Mouse (Mus musculus) right cerebral cortex, postnatal 36 days (tissue): ENCODE data around the gene Tbc1d19.

ENCODE experiments used
- DNase-seq, 2 experiments: peaks; one replicate each; pipeline ENCODE4 v3.0.0; 2022; ENCODE audit warnings: low spot score in 2 of 2, mixed read lengths in 1 of 2

Gene Tbc1d19

DNA sequence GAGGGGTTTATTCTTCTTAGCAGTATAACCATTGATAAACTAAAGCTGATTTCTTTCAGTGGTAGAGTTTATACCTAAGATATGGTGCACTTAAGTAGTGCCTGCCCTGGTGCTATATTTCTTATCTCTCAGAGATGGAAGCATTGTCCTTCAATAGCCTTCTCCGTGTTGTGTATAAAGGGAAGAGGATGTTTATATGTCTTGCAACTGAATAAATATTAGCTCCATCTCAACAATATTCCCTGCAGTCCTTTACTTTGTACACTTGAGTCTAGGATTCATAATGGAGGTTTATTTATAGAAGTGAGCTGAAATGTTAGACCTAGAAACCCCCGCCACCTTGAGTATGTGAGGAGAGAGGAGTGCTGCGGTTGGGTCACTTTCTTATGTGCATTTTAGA, 93.4 kb downstream of the Tbc1d19 start:
- DNase-seq: no peak

DNA sequence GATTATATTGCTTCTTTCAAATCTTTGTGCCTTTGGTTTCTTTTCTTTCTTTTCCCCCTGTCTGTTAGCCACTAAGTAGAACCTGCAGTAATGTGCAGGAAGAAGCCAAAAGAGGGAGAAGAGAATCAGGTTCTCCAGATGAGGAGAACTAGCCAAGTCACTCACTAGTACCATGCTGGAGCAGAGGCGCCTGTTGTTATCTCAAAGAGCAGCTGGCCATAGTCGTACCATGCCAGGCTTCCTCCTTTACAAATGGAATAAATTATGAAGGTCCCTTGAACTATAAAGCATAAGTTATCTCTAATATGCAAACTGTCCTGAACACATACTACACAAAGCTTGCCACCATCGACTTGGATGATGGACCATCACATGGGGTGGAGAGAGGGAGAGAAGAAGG, 99.8 kb downstream of the Tbc1d19 start:
- no peak for DNase-seq

DNA sequence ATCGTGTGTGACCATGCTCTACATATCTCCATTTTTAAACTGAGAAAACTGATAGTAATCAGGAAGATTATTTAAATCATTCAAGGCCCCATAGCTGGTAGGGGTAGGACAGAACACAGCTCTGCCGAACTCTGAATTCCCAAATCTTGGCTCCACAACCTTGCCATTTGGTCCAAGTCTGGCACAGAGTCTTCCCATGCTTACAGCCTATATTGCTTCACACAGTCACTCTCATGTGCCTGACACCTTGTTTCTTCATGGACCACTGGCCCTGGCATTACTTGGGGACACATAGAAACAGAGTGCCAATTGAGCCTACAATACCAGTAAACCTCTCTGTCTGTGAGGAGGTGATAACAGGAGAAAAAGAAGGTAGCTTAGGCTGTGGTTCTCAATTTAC, 111.0 kb downstream of the Tbc1d19 start:
- DNase-seq: no peak

DNA sequence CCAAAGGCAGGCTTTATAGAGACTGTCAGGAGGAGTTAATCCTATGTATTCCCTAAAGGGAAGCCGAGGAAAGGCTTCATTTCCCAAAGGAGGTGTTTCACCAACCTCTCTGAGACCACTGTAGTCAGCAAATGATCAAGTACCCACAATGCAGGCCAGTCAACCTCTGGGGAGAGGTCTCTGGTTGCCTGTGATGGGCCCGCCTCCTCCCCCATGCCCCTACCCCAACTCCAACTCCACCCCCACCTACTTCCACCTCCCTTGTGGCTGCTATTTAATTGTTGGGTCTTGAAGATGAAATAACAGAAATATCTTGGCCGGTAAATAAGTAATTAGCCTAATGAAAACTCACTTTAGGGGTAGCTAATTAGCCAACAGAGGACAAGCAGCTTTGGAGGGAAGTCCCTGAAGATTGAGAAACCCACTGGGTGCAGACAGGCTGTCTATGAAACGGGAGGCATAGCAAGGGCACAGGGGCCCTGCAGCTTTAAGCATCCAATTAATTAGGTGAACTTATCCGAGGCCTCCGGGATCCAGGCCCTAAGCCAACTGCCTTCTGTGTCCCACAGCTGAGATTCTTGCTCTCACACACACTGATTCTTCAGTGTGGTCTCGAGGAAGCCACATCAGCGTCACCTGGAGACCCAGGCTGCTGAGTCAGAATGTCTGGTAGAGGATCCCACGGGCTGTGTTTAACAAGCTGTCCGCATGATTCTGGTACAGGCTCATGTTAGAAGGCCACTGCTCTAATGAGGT, 112.9 kb downstream of the Tbc1d19 start:
- no peak for DNase-seq

DNA sequence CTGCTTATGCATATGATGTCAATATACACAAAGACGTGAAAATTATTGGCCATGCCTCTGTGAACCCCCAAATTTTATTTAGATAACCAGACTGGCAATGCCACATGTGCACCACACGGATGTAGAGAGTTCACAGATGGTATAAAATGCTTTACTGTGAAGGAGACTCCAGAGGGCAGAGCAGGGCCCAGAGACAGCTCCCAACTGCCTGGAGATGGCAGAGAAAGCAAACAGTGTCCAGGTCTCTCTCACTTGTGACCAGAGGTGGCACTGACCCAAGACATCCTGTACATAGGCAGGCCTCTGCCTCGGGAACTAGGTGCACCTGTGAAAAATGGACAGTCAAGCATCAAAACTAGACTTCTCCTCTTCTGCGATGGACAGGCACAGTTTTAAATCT, 114.6 kb downstream of the Tbc1d19 start:
- DNase-seq: no peak

DNA sequence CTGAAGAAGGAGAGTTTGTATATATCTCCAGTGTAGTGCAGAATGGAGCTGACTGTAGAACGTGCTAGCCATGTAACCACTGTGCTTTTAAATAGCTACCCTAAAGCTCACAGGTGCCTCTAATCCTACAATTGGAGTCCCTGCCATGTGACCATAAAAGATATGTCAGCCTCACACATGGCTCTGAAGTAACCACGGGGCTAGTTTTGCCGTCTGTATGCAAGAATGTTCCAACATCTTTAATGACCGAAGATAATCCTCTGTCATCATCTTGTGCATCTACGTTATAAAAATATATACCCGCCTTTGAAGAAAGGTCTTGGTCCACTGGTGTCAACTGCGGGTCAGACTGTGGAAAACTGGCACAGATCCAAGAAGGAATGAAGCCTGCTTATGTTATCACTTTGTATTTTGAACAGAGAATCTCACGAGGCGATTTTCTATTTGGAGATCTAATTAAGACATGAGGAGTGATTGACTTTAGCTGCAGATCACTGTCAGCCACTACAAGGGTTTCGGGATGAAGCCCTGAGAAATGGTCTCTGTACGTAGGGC, 117.0 kb downstream of the Tbc1d19 start:
- DNase-seq: no peak

DNA sequence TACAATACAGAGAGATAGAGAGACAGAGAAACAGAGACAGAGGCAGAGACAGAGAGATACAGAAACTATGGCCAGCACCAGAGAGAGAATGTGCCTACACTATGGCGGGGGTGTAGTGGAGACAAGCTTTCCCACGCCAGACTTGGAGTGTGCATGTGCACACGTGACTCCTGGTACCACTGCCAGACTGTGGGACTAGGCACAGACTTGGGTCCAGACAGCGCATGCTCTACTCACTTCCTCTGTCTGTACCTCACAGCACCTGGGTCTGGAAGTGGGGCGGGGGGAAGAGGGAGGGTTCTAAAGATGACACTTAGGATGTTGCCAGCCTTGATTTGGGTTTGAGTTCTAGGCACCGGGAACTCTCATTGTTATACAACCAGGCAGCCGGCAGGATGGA, 118.5 kb downstream of the Tbc1d19 start:
- no peak for DNase-seq

DNA sequence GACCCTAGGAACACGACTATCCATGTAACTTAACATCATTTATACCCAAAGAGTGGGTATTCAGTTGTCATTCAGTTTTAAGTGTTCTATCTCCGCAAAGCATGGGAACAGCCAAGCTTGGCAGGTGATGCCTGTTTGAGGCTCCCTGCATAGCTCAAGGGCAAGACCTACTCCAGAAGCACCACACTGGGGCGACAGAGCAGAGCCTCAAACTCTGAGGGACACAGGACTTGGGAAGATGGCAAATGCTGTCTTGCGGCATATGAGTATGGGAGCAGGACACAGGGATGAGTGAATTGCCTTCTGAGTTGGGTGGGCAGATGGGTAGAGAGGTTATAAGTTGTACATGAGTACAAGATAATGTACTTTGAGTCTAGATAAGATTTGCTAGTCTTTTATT, 119.1 kb downstream of the Tbc1d19 start:
- no peak for DNase-seq

DNA sequence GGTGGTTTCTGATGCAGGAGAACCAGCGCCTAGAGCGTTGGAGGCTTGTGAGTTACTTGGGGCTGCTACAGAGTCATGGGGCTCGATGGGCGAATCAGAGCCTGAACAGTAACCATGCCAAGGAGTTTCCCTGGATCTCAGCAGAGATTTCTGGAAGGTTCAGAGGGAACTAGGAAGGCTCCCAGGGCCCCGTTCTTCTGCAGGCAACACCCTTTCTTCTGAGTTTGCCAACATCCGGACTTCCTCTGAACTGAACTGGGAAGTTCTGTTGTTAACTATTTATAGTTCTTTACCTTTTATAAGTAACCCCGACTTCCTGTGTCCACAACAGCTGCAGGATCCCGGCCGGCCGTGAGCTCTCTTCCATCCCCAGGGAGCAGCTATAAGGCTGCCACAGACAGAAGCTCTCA, 119.8 kb downstream of the Tbc1d19 start:
- no peak for DNase-seq

DNA sequence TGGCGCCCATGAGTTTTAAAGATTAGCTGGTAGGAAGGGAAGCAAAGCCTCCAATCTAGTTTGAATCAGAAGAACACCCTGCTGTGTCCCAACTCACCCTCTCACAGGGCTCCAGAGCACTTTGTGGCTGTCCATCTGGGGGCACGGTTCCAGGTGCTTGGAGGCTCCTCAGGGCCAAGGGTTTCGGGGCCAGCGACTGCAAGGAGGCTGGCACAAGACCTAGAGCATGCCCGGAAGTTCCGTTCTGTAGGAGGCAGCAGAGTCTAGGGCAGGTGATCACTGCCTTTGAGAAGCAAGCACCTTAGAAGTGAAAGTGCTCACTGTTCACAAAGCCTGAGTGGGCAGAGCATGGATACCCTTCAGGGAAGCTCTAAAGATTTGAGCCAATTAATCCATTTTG, 120.4 kb downstream of the Tbc1d19 start:
- DNase-seq: no peak

DNA sequence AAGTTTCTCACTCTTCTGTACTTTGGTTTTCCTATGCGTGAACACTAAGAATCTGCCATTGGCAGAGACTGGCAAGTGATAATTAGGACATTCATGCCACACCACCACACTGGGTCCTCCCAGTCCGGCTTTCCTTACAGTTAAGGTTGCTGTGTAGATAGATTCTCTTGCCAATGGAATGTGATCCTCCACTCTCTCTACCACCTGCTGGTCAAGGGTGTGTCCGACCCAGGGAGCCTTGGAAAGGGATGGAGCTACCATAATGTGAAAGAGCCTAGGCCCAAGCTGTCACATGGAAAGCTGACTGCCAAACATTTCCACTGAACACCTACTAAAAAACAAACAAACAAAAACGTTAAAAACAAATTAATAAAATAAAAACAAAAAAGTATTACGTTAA, 121.6 kb downstream of the Tbc1d19 start:
- DNase-seq: no peak

DNA sequence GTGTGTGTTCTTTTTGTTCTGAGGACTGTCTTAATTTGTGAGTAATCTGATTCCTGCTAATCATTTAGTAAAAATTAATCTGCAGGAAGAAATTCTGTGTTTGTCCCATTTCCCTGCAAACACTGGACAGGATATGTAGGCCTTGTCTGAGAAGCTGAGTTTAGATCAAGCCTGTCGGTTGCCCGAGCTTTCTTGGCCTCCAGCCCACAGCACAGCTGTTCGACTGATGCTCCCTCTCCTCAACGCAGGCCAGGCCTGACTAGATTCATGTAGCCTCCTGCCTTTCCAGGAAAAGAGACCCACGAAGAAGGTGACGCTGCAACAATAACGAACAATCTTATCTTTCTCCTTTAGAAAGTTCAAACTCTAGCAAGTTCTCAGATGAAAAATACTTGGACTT, 124.2 kb downstream of the Tbc1d19 start:
- no peak for DNase-seq

DNA sequence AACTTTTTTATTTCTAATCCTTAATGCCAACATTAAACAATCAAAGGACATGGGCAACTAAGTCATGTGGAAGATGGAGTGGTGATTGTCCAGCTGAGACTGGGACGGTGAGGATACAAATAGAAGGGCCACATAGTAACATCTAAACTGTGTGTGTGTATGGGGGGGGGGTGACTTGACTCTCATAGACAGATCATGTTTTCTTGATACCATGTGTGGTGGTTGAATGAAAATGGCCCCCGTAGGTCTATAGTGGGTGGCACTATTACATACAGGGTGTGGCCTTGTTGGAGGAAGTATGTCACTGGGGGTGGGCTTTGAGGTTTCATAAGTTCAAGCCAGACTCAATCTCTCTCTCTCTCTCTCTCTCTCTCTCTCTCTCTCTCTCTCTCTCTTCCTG, 124.6 kb downstream of the Tbc1d19 start:
- no peak for DNase-seq

DNA sequence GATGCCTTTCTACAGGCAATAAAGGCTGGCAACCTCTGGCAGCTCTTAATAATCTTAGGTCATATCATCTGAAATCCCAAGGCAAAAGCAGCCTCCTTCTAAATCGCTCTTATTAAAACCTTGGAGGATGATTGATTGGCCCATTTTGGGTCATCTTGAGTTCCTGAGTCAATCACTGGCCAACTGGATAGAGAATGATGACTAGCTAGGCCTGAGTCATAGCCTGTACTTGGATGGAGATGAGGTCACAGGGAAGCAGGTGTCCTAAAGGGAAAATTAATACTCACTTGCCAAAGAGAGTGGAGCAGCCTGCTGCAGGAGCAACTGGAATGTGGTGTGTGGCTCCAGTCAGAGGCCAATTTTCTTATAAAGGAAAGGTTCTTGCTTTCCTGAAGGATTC, 125.4 kb downstream of the Tbc1d19 start:
- DNase-seq: no peak

DNA sequence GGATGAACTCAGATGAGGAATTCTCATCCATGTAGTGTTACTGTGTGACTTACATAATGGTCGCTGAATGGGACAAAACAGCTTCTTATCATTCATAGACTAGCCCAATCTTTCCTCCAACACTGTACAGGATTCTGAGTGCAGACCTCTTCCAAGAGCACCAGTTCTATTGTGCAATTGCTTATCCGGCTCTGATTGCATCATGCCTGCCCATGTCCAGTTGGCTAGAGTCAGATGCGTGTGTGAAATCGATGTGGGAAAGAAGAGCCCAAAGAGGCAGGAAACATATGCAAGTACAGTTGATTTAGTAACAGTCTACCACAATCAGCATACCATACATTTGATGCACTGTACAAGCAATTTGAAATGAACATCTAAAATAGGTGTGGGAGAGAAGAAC, 127.8 kb downstream of the Tbc1d19 start:
- DNase-seq: no peak

DNA sequence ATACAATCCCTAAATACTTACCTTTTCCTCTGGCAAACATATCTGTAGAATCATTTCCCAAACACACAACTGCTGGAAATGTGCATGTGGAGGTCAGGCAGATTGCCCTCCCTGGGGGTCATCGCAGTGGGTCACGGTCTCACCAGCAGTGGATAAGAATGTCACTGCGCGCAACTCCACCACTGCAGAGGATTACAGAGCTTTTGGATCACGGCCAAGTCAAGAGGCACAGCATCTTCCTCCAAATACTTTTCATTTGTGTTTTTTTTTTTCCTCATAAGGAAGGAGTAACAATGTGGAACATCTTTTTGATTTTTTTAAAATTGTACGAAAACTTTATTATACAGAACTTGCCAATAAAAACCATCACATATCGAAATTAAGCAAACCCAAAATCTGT, 129.6 kb downstream of the Tbc1d19 start:
- no peak for DNase-seq

DNA sequence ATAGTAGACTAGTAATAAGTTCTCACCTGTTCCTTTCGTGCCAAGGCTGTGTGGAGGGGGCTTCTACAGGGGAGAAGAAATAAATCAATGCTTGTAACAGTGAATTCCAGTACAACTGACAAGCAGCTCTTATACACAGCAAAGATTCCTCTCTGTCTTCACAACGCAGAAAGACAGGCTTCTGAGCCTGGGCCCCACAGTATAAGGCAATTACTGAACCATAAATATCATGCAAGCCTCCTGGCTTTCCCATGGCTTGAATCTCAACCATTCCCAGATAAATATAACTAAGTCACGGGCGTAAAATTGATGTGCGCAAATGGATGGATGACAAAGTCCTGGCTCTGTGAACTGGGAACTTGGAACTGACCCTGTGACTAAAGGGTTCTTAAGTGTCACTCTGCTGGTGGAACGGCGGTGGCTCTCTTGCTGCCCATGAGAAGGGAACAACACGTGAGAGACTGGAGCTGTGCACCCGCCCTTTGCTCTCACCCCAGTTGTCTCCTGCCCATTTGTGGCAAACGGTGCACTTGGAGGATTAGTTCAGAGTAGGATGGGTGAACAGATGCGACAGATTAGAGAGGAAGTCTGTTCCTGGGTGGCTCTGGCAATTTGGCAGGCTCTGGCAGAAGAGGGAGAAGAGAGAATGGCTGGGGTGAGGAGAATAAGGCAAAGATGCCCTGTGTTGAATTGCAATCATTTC, 132.1 kb downstream of the Tbc1d19 start:
- no peak for DNase-seq

DNA sequence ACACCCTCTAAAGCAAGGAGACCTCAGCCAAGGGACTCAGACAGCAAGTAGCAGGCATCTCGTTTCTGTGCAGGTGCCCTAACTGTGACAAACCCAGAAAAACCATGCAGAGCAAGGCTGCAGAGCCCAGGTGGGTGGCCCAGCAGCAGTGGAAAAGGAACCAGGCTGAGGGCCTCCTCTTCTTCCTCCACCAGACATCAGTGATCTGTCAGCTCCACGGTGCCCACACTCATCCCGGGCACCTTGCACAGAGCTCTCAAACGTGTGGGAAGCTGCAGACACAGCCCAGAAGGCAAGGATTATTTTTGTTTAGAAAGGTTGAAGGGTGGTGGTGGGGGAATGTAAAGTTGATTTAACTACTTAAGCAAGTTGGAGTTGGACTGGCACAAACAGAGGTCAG, 132.9 kb downstream of the Tbc1d19 start:
- no peak for DNase-seq

DNA sequence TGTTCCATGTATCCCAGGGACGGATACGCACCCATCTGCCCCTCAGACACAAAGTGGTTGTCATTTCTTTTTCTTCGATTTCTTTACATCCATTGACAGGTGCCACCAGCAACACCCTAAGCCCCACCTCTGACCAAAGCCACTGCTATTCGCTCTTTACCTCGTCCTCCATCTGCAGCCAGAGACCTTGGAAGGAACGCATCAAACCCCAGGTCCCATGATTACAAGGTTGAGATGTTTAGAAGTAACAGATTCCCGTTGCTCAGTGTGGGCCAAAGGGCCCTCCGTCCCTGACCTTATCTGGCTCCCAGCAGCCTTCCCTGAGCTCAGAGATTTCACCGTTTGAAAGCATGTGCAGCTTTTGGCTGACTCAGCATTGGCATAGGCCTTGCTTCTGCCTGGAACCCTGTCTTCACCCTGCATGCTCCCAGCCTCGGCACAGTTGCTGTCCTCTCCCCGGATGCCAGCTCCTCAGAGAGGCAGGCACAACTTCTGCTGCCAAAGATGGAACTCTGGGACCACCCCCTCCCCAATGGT, 134.0 kb downstream of the Tbc1d19 start:
- DNase-seq: no peak

DNA sequence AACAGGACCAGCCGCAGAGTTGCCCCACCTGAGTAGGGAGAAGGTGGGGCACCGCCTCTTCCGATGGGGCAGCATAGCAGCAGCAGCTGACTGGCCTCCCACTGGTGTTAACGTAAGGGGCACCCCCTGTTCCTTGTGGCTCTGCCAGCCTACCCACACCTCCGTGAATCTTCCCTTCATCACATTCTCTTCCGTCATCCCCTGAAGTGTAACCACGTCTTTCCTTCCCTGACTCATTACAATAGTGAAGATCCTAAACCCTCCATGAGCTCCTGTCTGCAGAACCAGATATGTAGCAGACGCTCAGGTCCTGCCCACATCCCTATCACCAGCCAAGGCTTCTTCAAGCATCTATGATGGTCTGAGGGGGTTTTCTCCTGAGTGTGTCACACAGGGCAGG, 137.3 kb downstream of the Tbc1d19 start:
- no peak for DNase-seq

DNA sequence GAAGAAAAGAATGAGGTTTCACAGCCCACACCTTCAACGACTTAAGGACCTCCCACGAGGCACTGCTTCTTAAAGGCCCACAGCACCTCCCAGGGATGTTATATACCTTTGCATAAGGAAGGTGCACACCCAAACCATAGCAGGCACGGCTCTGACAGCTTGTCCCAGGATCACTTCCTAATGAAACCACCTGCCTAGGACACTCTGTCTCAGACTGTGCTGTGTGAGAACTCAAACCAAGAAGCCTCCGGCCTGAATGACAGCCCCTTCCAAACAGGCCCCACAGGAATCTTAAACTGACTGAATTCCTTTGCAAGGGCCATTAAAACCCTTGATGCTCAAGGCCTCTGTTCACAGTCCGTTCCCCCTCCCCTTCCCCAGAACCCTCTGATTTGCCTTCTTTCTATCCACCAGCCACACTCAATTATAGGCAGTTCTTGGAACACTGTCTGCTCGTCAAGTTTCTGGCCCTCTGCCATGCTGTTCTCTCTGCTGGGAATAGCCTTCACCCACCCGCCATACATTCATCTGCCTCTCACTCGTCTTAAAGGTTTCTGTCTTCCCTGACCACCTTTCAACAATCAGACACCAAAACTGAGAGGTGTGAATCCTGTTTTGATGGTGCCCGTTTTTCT, 138.3 kb downstream of the Tbc1d19 start:
- peak; percentile 47 to 60 for DNase-seq

DNA sequence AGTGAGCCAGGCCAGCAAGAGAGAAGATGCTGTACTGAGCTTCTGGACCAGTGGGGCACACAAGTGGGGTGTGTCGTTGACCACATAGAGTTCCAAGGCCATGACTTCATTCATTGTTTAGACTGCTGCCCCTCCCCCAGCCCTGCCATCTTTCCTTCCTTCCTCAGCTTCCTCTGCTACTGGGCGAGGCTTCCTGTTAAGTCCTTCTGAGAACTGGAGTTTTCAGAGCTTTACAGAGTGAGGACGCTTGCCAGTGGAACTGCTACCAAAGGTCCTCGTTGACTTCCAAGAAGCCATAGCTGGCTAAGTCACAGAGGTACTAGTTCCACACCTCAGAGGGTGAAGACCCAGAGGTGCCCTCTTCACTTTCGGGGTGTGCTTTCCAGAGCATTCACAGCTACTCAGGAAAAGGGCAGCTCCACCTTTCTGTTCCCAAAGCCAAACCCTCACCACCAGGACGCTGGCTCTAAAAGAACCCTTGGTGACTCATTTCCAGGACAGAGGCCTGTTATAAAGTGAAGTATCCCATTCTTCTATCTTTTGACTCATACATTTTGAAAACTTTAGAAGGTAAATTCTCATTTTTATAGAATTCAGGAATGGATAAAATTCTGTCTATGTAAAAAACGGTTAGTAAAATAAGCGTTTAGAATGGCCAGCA, 139.3 kb downstream of the Tbc1d19 start:
- no peak for DNase-seq
